Mouse (Mus musculus): ENCODE results near the gene Txlna.

Gene Txlna

GRCm38 (mm10) chr4:129584884-129585608 lies 55.8 kb downstream of the Txlna start:
- ChIA-PET CTCF (interaction anchor here (0.6 to 2.9 kb wide), 33 partner anchors 8 to 222 kb away, joined by 3 to 39 read pairs (median 4); partner anchors contain the start of genes Ccdc28b (in 1 of the 4), Iqcc (in 1 of the 4) and Txlna (in 1 of the 4)), POLR2A (interaction anchor here (0.5 to 2.9 kb wide), 36 partner anchors 9 to 503 kb away, joined by 3 to 20 read pairs (median 4); partner anchors contain the start of genes Txlna (in 3 of the 4), Marcksl1 (in 2 of the 4), Dcdc2b (in 1 of the 4) and Eif3i (in 1 of the 4))

- ChIA-PET POLR2A (interaction anchor here (0.5 to 2.9 kb wide), 34 partner anchors 9 to 503 kb away, joined by 3 to 20 read pairs (median 4); partner anchors contain the start of genes Txlna (in 3 of the 4), Marcksl1 (in 2 of the 4), Eif3i (in 1 of the 4) and Hdac1 (in 1 of the 4)), CTCF (interaction anchor here (0.6 to 2.9 kb wide), 33 partner anchors 7 to 221 kb away, joined by 3 to 39 read pairs (median 4); partner anchors contain the start of genes Ccdc28b (in 1 of the 4), Iqcc (in 1 of the 4) and Txlna (in 1 of the 4))
Observed at GRCm38 (mm10) chr4:129584370-129584769, 56.5 kb downstream of the Txlna start.

GRCm38 (mm10) chr4:129582251-129582650 lies 58.6 kb downstream of the Txlna start:
- ChIA-PET CTCF (interaction anchor here in 1 of 4 experiments (1.6 kb wide), 1 partner anchor 26 kb away, joined by 4 read pairs; no protein-coding TSS in a partner anchor), POLR2A (interaction anchor here in 2 of 4 experiments (0.6 to 1.2 kb wide), 4 partner anchors 10 to 136 kb away, joined by 3 to 10 read pairs (median 4); partner anchors contain the start of gene Txlna (in 1 of the 2))

- POLR2A ChIA-PET: interaction anchor here in 3 of 4 experiments (0.6 to 1.2 kb wide), 4 partner anchors 21 to 395 kb away, joined by 3 read pairs; no protein-coding TSS in a partner anchor
- CTCF ChIA-PET: interaction anchor here in 1 of 4 experiments (1.0 kb wide), 1 partner anchor 28 kb away, joined by 3 read pairs; no protein-coding TSS in a partner anchor
Observed at GRCm38 (mm10) chr4:129580347-129580746, 60.5 kb downstream of the Txlna start.

- CTCF ChIA-PET: interaction anchor here in 3 of 4 experiments (0.9 to 2.7 kb wide), 7 partner anchors 17 to 46 kb away, joined by 3 to 15 read pairs (median 5); no protein-coding TSS in a partner anchor
Observed at GRCm38 (mm10) chr4:129578466-129578865, 62.4 kb downstream of the Txlna start, which contains the start of gene Fam167b. TSS of gene Fam167b (minus strand) at chr4:129578549.

GRCm38 (mm10) chr4:129577688-129578087 lies 63.2 kb downstream of the Txlna start:
- ChIA-PET POLR2A (interaction anchor here in 3 of 4 experiments (0.6 to 2.5 kb wide), 26 partner anchors 10 to 520 kb away, joined by 3 to 10 read pairs (median 3); partner anchors contain the start of genes Txlna (in 2 of the 3), Hdac1 (in 1 of the 3) and Rnf19b (in 1 of the 3)), CTCF (interaction anchor here (0.5 to 2.7 kb wide), 31 partner anchors 8 to 290 kb away, joined by 3 to 15 read pairs (median 4); partner anchors contain the start of genes Dcdc2b (in 1 of the 4), Iqcc (in 1 of the 4) and Txlna (in 1 of the 4))

More at GRCm38 (mm10) chr4:129578466-129578865, 62.4 kb downstream of the Txlna start, which contains the start of gene Fam167b:
- POLR2A ChIA-PET: interaction anchor here in 3 of 4 experiments (0.6 to 2.5 kb wide), 6 partner anchors 18 to 244 kb away, joined by 3 to 10 read pairs (median 3); no protein-coding TSS in a partner anchor

- POLR2A ChIA-PET: interaction anchor here in 3 of 4 experiments (0.8 to 2.5 kb wide), 28 partner anchors 10 to 519 kb away, joined by 3 to 10 read pairs (median 3); partner anchors contain the start of genes Bsdc1 (in 1 of the 3), Dcdc2b (in 1 of the 3), Hdac1 (in 1 of the 3) and Rnf19b (in 1 of the 3)
- CTCF ChIA-PET: interaction anchor here (0.5 to 2.7 kb wide), 30 partner anchors 8 to 530 kb away, joined by 3 to 15 read pairs (median 4); partner anchors contain the start of genes Dcdc2b (in 1 of the 4) and Iqcc (in 1 of the 4)
Observed at GRCm38 (mm10) chr4:129576863-129577491, 63.9 kb downstream of the Txlna start.

All from embryonic stem cell, embryonic (primary cell).